Mouse (Mus musculus): ENCODE data around the gene Atp5s. TPM values are rescaled to one million over a fixed set of nuclear protein-coding genes. Genes with fewer than 3 reads are reported as not detected.

Atp5s gene
- polyA plus RNA-seq, 1 experiment from 2014 or later = 37.3 TPM

- peak overlapping the region; percentile 70 for H3K9ac ChIP-seq
- no peaks in the 10 kb centered on the region for H3K36me3 ChIP-seq
- peaks cover 34% of the 10 kb centered on the region for H3K27me3 ChIP-seq
- H3K9me3 ChIP-seq = no peaks in the 10 kb centered on the region
- peak overlapping the region; percentile 100 for H3K4me2 ChIP-seq (replicated peaks)
- H3K4me3 ChIP-seq = peak overlapping the region; percentile 57
- no peak for ATAC-seq (ENCODE audit: low FRiP score, low read depth)
- no peak overlapping the region for H3K27ac ChIP-seq
- 33% methylated on average over 27 of the region's 27 CpGs for WGBS
- peaks cover 18% of the 10 kb centered on the region for H3K4me1 ChIP-seq
Measured at GRCm38 (mm10) chr12:69789766-69790529, 65.2 kb downstream of the Atp5s start.

GRCm38 (mm10) chr12:69790530-69791505 lies 66.1 kb downstream of the Atp5s start, which contains the start of gene Cdkl1:
Gene Cdkl1 (minus strand): TSS chr12:69791267.
- H3K4me2 ChIP-seq (replicated peaks) = peak within 1 kb of the TSS; percentile 100
- H3K36me3 ChIP-seq = no peaks in the 10 kb centered on the region
- no peaks in the 10 kb centered on the region for H3K9me3 ChIP-seq
- peak; percentile 75 for ATAC-seq (ENCODE audit: low FRiP score, low read depth)
- H3K27ac ChIP-seq = no peak within 1 kb of the TSS
- 3% methylated on average over 45 of the region's 45 CpGs for WGBS
- H3K9ac ChIP-seq = peak within 1 kb of the TSS; percentile 70
- H3K4me3 ChIP-seq = peak within 1 kb of the TSS; percentile 57
- H3K27me3 ChIP-seq = peaks cover 34% of the 10 kb centered on the region
- peaks cover 18% of the 10 kb centered on the region for H3K4me1 ChIP-seq

MicroRNA genes within 50 kb of the gene (microRNA counts, 519-probe panel; counts per million panel counts)
- microRNA mmu-miR-681 = not detected

Small RNA genes lying within 50 kb of the gene (microRNA-seq; reads per million reads assigned to microRNA genes)
- gene Mir681 = not detected

Other genes with a start within 250 kb of the Atp5s start
- 32.1 and 34.0 TPM in 2 replicates for gene Vcpkmt, start 141.9 kb upstream of the Atp5s start, polyA plus RNA-seq (2015; fragmentation: Nextera tagmentation; extraction: Ambion mirVana)
- 11.3 and 12.6 TPM in 2 replicates for gene Sos2, start 43.1 kb upstream of the Atp5s start, polyA plus RNA-seq (2015; fragmentation: Nextera tagmentation; extraction: Ambion mirVana)
- gene L2hgdh, start 77 bp upstream of the Atp5s start, polyA plus RNA-seq (2015; fragmentation: Nextera tagmentation; extraction: Ambion mirVana) = 17.8 and 20.1 TPM in 2 replicates
- gene Cdkl1, start 66.3 kb downstream of the Atp5s start, polyA plus RNA-seq (2015; fragmentation: Nextera tagmentation; extraction: Ambion mirVana) = 1.2 and 1.3 TPM in 2 replicates
- 6.1 and 7.1 TPM in 2 replicates for gene Atl1, start 167.7 kb downstream of the Atp5s start, polyA plus RNA-seq (2015; fragmentation: Nextera tagmentation; extraction: Ambion mirVana)
- 40.5 and 41.3 TPM in 2 replicates for gene Map4k5, start 168.2 kb downstream of the Atp5s start, polyA plus RNA-seq (2015; fragmentation: Nextera tagmentation; extraction: Ambion mirVana)